Mouse (Mus musculus): Measurements from ENCODE around the gene Pifo.
A peak's percentile ranks its signal among the peaks of the same experiment; 100 is the strongest.
"Not testable (repeated sequence)": the region's sequence is repeated elsewhere in the genome, so short reads cannot be mapped to it uniquely, and the experiment has no call there.

The Pifo gene

DNA sequence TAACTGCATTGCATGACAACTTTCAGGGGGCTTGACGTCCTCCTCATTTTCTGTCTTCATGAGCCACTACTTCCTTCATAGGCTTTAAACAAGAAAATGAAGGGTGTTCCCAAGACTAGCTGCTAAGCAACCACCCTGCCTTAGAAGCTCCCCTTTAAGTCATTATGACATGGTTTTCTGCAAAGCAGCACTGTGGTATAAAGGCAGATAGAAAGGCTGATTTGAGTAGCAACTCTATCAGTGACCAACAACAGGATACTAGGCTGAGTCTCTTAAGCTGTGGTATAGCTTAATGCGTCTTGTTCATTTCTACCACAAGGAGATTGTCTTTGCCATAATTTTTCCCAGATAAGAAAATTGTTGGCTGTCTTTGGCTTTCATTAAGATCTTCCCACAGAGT lies at the start of gene Pifo:
Gene Pifo (minus strand): TSS at position 101 of the 400 bp plus-strand sequence.
- DNase-seq (ENCODE audit: inconsistent age in 2 of 2, low spot score in 1 of 2): no peak

GRCm38 (mm10) chr3:106057966-106058365 lies 43.5 kb upstream of the Pifo start:
- DNase-seq (ENCODE audit: inconsistent age in 2 of 2, low spot score in 1 of 2): no peak

DNA sequence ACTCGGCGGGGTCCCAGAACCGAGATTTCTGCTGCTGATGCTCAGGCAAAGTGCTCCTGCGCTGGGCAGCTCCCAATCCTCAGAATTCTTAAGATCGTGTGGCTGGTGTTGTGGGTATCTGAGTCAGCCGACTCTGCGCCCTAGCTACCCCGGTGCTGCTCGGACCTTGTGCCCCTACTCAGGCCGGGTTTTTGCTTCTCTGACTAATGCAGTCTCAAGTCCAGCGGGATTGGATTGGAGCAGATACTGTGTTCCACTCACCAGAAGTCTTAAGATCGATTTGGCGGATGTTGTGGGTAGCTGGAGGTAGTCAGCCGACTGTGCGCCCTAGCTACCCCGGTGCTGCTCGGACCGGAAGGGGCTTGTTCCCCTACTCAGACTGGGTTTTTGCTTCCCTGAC lies 37.5 kb upstream of the Pifo start:
- DNase-seq (ENCODE audit: inconsistent age in 2 of 2, low spot score in 1 of 2): no peak

GRCm38 (mm10) chr3:106040306-106040705 lies 25.9 kb upstream of the Pifo start:
- no peak for DNase-seq (ENCODE audit: inconsistent age in 2 of 2, low spot score in 1 of 2)

DNA sequence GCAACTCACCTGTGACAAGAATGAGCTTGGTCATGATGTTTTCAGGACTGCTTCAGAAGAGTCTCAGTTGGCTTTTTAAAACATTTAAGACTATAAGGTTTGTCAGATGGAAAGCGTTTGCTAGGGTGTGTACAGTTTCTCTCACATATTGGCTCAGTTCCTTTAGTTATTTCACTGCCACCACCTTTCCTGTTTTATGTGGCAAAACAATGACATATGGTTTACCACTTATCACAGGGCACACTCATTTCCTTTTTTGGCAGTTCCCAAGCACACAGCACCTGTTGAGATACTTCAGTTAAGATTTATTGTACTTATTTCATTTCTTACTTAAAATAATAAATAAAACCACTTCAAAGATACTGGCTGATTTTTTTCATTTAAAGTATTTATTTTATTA lies 18.3 kb upstream of the Pifo start, which contains the start of gene Chil5:
Gene Chil5 (minus strand): TSS at position 34 of the 400 bp plus-strand sequence.
- DNase-seq (ENCODE audit: inconsistent age in 2 of 2, low spot score in 1 of 2): no peak

GRCm38 (mm10) chr3:106024135-106024534 lies 9.7 kb upstream of the Pifo start:
- DNase-seq (ENCODE audit: inconsistent age in 2 of 2, low spot score in 1 of 2): no peak

GRCm38 (mm10) chr3:106021840-106022239 lies 7.4 kb upstream of the Pifo start:
- DNase-seq (ENCODE audit: inconsistent age in 2 of 2, low spot score in 1 of 2): peak in 1 of 2 experiments; percentile 31

GRCm38 (mm10) chr3:106003360-106003759 lies 11.1 kb downstream of the Pifo start:
- DNase-seq (ENCODE audit: inconsistent age in 2 of 2, low spot score in 1 of 2): not testable (repeated sequence)

DNA sequence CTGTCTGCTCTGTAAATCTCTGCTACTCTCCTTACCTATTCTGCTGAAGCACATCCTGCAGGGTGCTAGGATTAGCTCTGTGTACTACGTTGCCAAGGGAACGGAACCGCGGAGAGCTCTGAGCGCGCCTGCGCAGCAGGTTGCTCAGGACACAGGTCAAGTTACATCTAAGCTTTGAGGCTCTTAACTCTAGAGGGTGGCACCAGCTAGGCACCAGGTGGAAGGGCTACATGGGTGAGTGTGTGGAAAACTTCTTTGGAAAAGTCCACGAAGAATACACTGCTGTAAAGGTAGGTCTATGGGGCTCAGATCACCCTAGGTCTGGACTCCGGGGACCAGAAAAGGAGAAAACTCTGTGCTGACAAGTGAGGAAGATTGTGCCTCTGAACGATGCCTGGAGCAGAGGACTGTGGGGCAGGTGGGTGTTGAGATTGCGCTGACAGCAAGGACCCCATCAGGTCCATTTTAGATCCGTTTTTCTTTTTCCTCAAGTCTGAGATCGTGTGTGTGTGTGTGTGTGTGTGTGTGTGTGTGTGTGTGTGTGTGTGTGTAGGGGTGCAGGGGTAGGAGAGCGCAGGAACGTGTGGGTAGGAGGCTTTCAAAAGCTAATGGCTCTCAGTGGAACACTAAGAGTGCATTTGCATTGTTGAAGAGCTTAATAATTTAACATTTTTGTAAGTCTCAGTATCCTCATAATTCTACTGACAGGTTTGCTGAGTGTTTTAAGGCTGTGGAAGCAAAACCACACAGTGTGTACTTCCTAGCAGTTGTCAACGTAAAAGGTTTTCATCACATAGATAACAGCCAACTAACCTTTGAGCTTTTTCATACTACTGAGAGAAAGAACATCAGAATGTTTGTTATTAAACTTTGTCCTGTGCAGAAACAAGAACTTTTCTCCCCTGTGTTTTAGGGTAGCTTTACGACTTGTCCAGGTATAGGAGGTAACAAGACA lies 12.8 kb downstream of the Pifo start:
- peak in 1 of 2 experiments; percentile 27 for DNase-seq (ENCODE audit: inconsistent age in 2 of 2, low spot score in 1 of 2)

DNA sequence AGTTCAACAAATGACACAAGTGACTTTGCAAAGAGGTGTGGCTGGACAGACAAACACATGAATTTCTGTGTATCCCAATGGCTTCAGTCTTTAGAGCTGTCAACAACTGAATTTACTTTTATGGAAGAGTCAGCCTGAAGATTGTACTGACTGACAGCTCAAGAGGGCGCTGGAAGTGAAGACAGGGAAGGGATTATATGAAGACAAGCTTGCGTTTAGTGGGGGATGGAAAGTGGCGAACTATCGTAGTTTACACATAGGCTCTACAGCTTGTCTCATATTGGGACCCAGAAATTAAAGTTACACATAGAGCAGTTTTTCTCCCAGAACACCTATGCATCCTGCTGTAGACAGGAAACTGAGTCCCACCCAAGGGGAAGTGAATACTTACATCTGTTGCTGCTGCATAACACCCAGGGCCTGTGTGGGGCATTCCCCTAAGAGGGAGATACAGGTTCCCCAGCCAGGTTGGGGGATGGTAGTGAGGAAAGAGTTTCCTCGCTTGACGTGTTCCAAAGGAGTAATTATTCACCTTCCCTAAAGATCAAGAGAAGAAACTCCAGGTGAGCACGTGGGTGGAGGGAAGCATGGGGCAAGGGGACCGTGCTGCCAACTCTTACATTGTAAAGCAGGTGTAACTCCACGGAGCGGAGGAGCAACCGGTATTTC lies 13.6 kb downstream of the Pifo start:
- no peak for DNase-seq (ENCODE audit: inconsistent age in 2 of 2, low spot score in 1 of 2)

DNA sequence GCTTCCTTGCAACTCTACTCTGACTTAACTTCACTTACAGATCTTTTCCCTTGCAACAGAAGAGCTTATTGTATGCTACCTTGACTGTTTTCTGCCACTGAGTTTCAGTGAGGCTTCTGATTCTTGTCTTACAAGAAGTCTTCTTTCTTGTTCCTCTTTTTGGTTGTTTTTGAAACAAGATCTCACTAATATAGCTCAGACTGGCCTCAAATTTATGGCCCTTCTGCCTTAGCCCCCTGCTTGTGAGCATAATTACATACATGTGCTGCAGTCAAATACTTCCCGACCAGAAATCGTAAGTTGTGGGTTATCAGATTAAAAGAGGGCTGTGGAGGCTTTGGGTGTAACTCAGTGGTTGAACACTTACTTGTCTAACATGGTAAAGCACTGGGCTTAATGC lies 19.7 kb downstream of the Pifo start:
- DNase-seq (ENCODE audit: inconsistent age in 2 of 2, low spot score in 1 of 2): no peak

- DNase-seq (ENCODE audit: inconsistent age in 2 of 2, low spot score in 1 of 2): peak; percentile 9 to 83
Measured at GRCm38 (mm10) chr3:105991653-105992283, 22.7 kb downstream of the Pifo start.

- not testable (repeated sequence) for DNase-seq (ENCODE audit: inconsistent age in 2 of 2, low spot score in 1 of 2)
Measured at GRCm38 (mm10) chr3:105989611-105990010, 24.8 kb downstream of the Pifo start.

DNA sequence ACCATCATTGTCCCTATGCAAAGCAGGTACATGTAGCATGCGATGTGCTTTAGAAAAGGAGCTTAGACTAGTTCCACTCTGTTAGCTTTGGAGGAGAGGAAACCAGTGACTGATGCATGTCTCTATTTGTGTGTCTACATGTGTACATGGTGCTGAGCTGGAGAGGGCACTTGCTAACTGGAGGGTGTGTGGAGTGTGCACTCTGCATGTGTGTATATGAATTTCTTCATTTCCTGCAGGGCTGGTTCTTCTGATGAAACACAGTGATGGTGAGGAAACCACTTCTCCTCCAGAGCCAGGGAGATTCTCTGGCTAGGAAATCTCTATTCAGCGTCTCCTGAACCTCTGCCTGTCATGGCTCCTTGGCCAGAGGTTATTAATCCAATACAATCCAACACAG lies 40.3 kb downstream of the Pifo start:
- DNase-seq (ENCODE audit: inconsistent age in 2 of 2, low spot score in 1 of 2): no peak

DNA sequence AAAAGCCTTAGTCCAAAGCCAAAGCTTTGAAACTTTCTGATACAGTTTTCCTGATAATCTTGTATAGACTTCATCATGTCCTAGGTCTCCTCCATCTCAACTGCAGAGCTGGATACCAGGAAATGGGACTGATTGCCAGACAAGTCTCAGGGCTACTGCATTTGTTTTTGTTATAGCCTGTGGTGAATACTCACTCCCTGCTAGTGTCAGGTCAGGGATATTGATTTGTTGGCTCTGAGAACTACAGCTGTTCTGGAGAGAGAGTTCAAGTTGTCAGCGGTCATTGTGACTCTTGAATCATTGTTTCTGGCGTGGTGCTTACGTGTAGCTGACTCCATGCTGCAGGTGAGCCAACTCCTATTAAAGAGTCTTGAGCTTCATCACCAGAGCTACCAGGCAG lies 41.0 kb downstream of the Pifo start, which contains the start of gene Ovgp1:
Gene Ovgp1 (plus strand): TSS at position 301 of the 400 bp plus-strand sequence.
- no peak for DNase-seq (ENCODE audit: inconsistent age in 2 of 2, low spot score in 1 of 2)

DNA sequence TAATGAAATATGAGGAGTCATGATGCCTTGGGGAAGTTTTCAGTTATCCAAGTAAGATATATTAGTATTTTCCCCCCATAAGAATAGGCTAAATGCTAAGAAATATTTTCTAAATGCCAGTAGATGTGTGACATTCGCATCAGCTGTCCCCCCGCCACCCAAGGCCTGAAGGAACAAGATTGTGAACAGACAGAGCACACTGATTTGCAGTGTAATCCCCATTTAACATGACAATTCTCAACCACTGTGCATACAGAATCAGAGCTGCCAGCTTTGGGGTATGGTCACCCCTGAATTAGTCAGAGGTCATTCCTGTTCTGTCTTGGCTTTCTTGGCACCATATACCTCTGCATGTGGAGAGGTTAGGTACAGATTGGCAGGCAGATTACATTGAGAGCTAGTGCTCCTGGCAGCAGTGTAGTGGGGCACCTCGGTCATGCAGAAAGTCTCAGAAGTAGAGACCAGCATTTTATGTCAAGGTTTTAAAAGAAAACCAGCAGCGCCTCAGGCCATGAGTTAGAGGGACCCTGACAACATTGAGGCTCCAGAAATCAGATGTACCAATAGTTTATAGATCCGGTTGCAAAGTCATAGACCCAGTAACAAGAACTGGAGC lies 42.5 kb downstream of the Pifo start:
- DNase-seq (ENCODE audit: inconsistent age in 2 of 2, low spot score in 1 of 2): no peak

- peak in 1 of 2 experiments; percentile 38 for DNase-seq (ENCODE audit: inconsistent age in 2 of 2, low spot score in 1 of 2)
Measured at GRCm38 (mm10) chr3:105960700-105961099, 53.7 kb downstream of the Pifo start.

DNA sequence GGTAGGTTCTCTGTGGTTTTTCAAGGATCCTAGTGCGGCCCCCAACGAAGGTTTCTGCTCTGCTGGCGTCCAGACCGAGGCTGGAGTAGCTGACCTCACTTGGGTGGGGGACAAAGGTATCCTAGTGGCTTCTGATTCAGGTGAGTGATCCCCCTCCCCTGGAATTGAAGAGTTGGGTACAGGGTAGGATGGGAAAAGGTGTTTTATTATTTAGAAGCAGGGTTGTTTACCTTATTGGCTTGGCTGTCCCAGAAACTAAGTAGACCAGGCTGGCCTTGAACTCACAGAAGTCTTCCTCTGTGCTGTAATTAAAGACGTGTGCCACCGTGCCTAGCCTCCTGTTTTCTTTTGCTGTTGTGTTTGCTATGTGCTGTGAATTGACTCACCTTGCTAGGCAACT lies 54.4 kb downstream of the Pifo start, which contains the start of gene Atp5f1:
Gene Atp5f1 (minus strand): TSS at position 101 of the 400 bp plus-strand sequence.
- DNase-seq (ENCODE audit: inconsistent age in 2 of 2, low spot score in 1 of 2): no peak

DNA sequence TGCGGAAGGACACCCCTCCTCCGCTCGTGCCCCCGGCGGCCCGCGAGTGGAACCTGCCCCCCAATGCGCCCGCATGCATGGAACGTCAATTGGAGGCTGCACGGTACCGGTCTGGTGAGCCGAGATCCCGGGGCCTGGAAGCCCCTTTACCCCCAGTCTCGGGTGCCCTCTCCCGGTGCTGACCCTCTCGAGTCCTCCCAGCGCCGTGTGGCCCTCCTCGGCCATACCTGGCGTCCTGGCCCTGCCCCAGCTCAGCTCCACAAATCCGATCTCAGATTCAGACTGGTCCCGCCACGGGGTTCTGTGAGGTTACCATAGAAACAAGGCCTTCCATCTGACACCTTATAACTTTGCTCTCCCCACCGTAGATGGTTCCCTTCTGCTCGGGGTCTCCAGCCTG lies 54.9 kb downstream of the Pifo start:
- no peak for DNase-seq (ENCODE audit: inconsistent age in 2 of 2, low spot score in 1 of 2)

- peak; percentile 97 to 99 for DNase-seq (ENCODE audit: inconsistent age in 2 of 2, low spot score in 1 of 2)
Measured at GRCm38 (mm10) chr3:105958974-105959580, 55.4 kb downstream of the Pifo start, which contains the start of gene Wdr77. Gene Wdr77, plus strand, starts transcription at chr3:105959369.

Measured in adrenal gland, adult (tissue).